Mouse (Mus musculus): ENCODE measurements around the gene Gm20388. TPM values are rescaled to one million over a fixed set of nuclear protein-coding genes. Genes with fewer than 3 reads are reported as not detected.

The Gm20388 gene
- total RNA-seq, 1 experiment: 27.0 TPM

- Histone ChIP-seq H3K36me3 (ENCODE audit: control insufficient read depth, insufficient read depth, low read length, poor library complexity, severe bottlenecking) (no peaks in the 10 kb centered on the region), H3K9me3 (ENCODE audit: control insufficient read depth, insufficient read depth, low read depth, low read length) (no peaks in the 10 kb centered on the region), H3K27ac (ENCODE audit: insufficient read depth, low read depth, low read length, poor library complexity, severe bottlenecking) (no peak overlapping the region), H3K9ac (ENCODE audit: insufficient read depth, low read depth, low read length, poor library complexity, severe bottlenecking) (no peak overlapping the region), H3K4me3 (ENCODE audit: insufficient read depth in 1 of 2, low read depth in 1 of 2, low read length in 2 of 2, poor library complexity in 1 of 2, severe bottlenecking in 1 of 2) (no peak overlapping the region), H3K4me1 (ENCODE audit: control insufficient read depth in 2 of 2, insufficient read depth in 2 of 2, low read length in 2 of 2, poor library complexity in 1 of 2) (peaks cover 0 to 28% of the 10 kb centered on the region in 2 experiments; a peak in 1 of 4 replicates)
- no peak for DNase-seq (ENCODE audit: low read depth, low spot score)
- in situ Hi-C loops (cut with MboI; ENCODE audit: low sequenced_read_pairs in 2 of 2, unreplicated experiment in 2 of 2): loop anchor here in 1 of 2 experiments (10.0 kb wide), 1 partner anchor 260 kb away; the partner anchor contains the start of gene Foxf1
- TF ChIP-seq ZNF384 (IDR thresholded peaks at IDR 0.05; ENCODE audit: low read depth, low read length) (no peak), MAFK (IDR thresholded peaks at IDR 0.05; ENCODE audit: insufficient read depth, low read depth, low read length) (no peak), CHD2 (IDR thresholded peaks at IDR 0.05; ENCODE audit: low read depth, low read length) (no peak), HCFC1 (IDR thresholded peaks at IDR 0.05; ENCODE audit: borderline replicate concordance, insufficient read depth, low read length) (no peak), ZC3H11A (IDR thresholded peaks at IDR 0.05; ENCODE audit: borderline replicate concordance, low read depth, low read length) (no peak)
Measured at GRCm38 (mm10) chr8:120824638-120825037, 914.0 kb downstream of the Gm20388 start.

GRCm38 (mm10) chr8:120828279-120828678 is 917.6 kb downstream of the Gm20388 start:
- Histone ChIP-seq H3K27ac (ENCODE audit: insufficient read depth, low read depth, low read length, poor library complexity, severe bottlenecking) (no peak overlapping the region; the same call in 1 of the 2 replicates), H3K36me3 (ENCODE audit: control insufficient read depth, insufficient read depth, low read length, poor library complexity, severe bottlenecking) (no peaks in the 10 kb centered on the region), H3K9ac (ENCODE audit: insufficient read depth, low read depth, low read length, poor library complexity, severe bottlenecking) (no peak overlapping the region), H3K4me1 (ENCODE audit: control insufficient read depth in 2 of 2, insufficient read depth in 2 of 2, low read length in 2 of 2, poor library complexity in 1 of 2) (peaks cover 0 to 24% of the 10 kb centered on the region in 2 experiments; a peak in 1 of 4 replicates), H3K4me3 (ENCODE audit: insufficient read depth in 1 of 2, low read depth in 1 of 2, low read length in 2 of 2, poor library complexity in 1 of 2, severe bottlenecking in 1 of 2) (no peak overlapping the region), H3K9me3 (ENCODE audit: control insufficient read depth, insufficient read depth, low read depth, low read length) (no peaks in the 10 kb centered on the region)
- peak; percentile 63 for DNase-seq (ENCODE audit: low read depth, low spot score)
- TF ChIP-seq ZC3H11A (IDR thresholded peaks at IDR 0.05; ENCODE audit: borderline replicate concordance, low read depth, low read length) (no peak), CHD2 (IDR thresholded peaks at IDR 0.05; ENCODE audit: low read depth, low read length) (no peak), MAFK (IDR thresholded peaks at IDR 0.05; ENCODE audit: insufficient read depth, low read depth, low read length) (no peak), HCFC1 (IDR thresholded peaks at IDR 0.05; ENCODE audit: borderline replicate concordance, insufficient read depth, low read length) (no peak), ZNF384 (IDR thresholded peaks at IDR 0.05; ENCODE audit: low read depth, low read length) (no peak)
- in situ Hi-C loops (cut with MboI; ENCODE audit: low sequenced_read_pairs in 2 of 2, unreplicated experiment in 2 of 2): loop anchor here in 1 of 2 experiments (10.0 kb wide), 1 partner anchor 257 kb away; the partner anchor contains the start of gene Foxf1

GRCm38 (mm10) chr8:120830661-120831060 is 920.0 kb downstream of the Gm20388 start:
- Histone ChIP-seq H3K4me1 (ENCODE audit: control insufficient read depth in 2 of 2, insufficient read depth in 2 of 2, low read length in 2 of 2, poor library complexity in 1 of 2) (peaks cover 0 to 20% of the 10 kb centered on the region in 2 experiments; a peak in 1 of 4 replicates), H3K4me3 (ENCODE audit: insufficient read depth in 1 of 2, low read depth in 1 of 2, low read length in 2 of 2, poor library complexity in 1 of 2, severe bottlenecking in 1 of 2) (no peak overlapping the region), H3K9me3 (ENCODE audit: control insufficient read depth, insufficient read depth, low read depth, low read length) (no peaks in the 10 kb centered on the region), H3K36me3 (ENCODE audit: control insufficient read depth, insufficient read depth, low read length, poor library complexity, severe bottlenecking) (no peaks in the 10 kb centered on the region), H3K9ac (ENCODE audit: insufficient read depth, low read depth, low read length, poor library complexity, severe bottlenecking) (no peak overlapping the region), H3K27ac (ENCODE audit: insufficient read depth, low read depth, low read length, poor library complexity, severe bottlenecking) (no peak overlapping the region)
- DNase-seq (ENCODE audit: low read depth, low spot score): no peak
- no peak for TF ChIP-seq ZC3H11A (IDR thresholded peaks at IDR 0.05; ENCODE audit: borderline replicate concordance, low read depth, low read length)
- TF ChIP-seq MAFK (IDR thresholded peaks at IDR 0.05; ENCODE audit: insufficient read depth, low read depth, low read length): no peak
- TF ChIP-seq CHD2 (IDR thresholded peaks at IDR 0.05; ENCODE audit: low read depth, low read length): no peak
- TF ChIP-seq ZNF384 (IDR thresholded peaks at IDR 0.05; ENCODE audit: low read depth, low read length): no peak
- no peak for TF ChIP-seq HCFC1 (IDR thresholded peaks at IDR 0.05; ENCODE audit: borderline replicate concordance, insufficient read depth, low read length)
- in situ Hi-C loops (cut with MboI; ENCODE audit: low sequenced_read_pairs in 2 of 2, unreplicated experiment in 2 of 2): no loop called here

- H3K4me1 ChIP-seq (ENCODE audit: control insufficient read depth in 2 of 2, insufficient read depth in 2 of 2, low read length in 2 of 2, poor library complexity in 1 of 2): peaks cover 0 to 13% of the 10 kb centered on the region in 2 experiments; a peak in 1 of 4 replicates
- no peaks in the 10 kb centered on the region for H3K36me3 ChIP-seq (ENCODE audit: control insufficient read depth, insufficient read depth, low read length, poor library complexity, severe bottlenecking)
- no peaks in the 10 kb centered on the region for H3K9me3 ChIP-seq (ENCODE audit: control insufficient read depth, insufficient read depth, low read depth, low read length)
- in situ Hi-C loops (cut with MboI; ENCODE audit: low sequenced_read_pairs in 2 of 2, unreplicated experiment in 2 of 2): no loop called here
- no peak overlapping the region for H3K4me3 ChIP-seq (ENCODE audit: insufficient read depth in 1 of 2, low read depth in 1 of 2, low read length in 2 of 2, poor library complexity in 1 of 2, severe bottlenecking in 1 of 2)
- DNase-seq (ENCODE audit: low read depth, low spot score): no peak
- H3K27ac ChIP-seq (ENCODE audit: insufficient read depth, low read depth, low read length, poor library complexity, severe bottlenecking): no peak overlapping the region
- no peak overlapping the region for H3K9ac ChIP-seq (ENCODE audit: insufficient read depth, low read depth, low read length, poor library complexity, severe bottlenecking)
- TF ChIP-seq MAFK (IDR thresholded peaks at IDR 0.05; ENCODE audit: insufficient read depth, low read depth, low read length): no peak
- TF ChIP-seq ZC3H11A (IDR thresholded peaks at IDR 0.05; ENCODE audit: borderline replicate concordance, low read depth, low read length): no peak
- TF ChIP-seq CHD2 (IDR thresholded peaks at IDR 0.05; ENCODE audit: low read depth, low read length): no peak
Measured at GRCm38 (mm10) chr8:120832022-120832421, 921.4 kb downstream of the Gm20388 start.
